Mouse (Mus musculus) kidney, postnatal 14 days (tissue): Measurements from ENCODE around the gene Usp12.
A peak's percentile ranks its signal among the peaks of the same experiment; 100 is the strongest.
"Not testable (repeated sequence)": the region's sequence is repeated elsewhere in the genome, so short reads cannot be mapped to it uniquely, and the experiment has no call there.

ENCODE experiments used
- DNase-seq: peaks from one replicate; pipeline ENCODE4 v3.0.0; 2022; ENCODE audit warnings: mixed read lengths

The Usp12 gene

DNA sequence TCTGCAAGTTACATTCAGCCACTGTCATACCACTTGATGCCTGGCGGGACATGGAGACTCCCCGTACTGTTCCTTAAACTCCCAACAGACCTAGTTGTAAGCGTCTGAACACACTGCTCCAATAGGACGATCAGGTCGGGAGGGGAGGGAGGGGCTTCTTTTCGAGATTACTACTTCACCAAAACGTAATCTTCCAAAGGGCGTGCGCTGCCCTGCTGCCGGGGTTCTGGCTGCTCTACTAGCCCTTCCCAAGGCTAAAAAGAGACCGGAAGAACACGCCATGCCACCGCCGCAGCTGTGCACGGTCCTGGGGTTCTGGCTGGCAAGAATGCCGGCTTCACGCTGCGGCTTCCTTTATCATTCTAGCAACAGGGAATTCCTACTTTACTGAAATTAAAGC lies 58.5 kb downstream of the Usp12 start:
- DNase-seq: no peak

DNA sequence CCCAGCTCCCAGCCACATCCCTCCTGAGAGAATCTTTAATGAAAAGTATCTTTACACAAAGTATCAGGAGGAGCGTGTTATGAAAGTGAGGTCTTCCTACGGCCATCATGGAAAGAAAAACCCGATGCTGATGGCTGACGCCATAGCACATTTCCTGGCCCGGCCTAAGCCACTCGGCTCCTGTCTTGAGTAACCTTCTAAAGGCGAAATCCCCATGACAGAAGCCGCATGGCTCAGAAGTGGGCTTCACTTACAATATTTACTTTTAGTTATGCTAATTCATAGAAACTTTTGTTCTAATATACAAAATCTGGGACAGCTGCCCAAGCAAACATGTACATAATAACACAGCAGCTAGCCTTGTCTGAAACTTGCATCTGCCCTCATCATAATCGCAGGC lies 59.8 kb downstream of the Usp12 start:
- DNase-seq: not testable (repeated sequence)

- peak; percentile 26 for DNase-seq
These were observed 60.7 kb downstream of the Usp12 start for GRCm38 (mm10) chr5:146733888-146734640.

DNA sequence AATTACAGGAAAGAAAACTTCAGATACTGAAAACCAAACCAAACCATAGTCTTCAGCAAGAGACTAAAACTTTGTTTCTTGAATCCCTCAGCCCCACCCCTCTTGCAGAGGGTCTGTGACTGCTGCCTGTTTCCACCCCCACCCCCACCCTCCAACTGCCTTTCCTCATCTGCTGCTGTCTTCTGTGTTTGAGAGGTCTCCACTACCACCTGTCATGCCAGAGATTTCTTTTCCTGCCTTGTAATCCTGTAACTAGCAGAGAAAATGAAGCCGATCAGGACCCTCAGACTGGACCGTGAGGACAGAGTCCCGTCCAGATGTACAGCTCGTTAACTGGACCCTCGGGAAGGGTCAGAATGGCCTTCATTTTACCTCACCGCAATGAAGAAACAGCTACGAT lies 61.4 kb downstream of the Usp12 start:
- DNase-seq: no peak

DNA sequence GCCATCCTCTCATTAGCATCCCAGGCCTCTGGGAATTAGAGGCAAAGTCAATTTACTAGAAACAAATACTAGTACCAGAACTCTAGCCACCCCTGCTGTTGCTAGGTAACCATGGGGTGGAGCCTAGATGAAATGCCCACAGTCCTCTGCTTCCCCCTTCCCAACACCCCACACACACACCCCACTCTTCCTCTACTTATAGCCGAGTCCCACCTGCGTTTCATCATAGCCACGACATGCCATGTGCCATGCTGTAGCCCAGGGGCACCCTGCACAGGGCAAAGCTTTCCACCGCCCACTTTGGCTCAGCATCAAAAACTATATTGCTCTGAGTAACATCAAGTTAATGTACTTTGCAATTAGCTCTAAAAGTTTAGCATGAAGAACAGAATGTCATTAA lies 67.8 kb downstream of the Usp12 start:
- no peak for DNase-seq

- DNase-seq: no peak
These were observed 69.8 kb downstream of the Usp12 start for GRCm38 (mm10) chr5:146724956-146725355.

DNA sequence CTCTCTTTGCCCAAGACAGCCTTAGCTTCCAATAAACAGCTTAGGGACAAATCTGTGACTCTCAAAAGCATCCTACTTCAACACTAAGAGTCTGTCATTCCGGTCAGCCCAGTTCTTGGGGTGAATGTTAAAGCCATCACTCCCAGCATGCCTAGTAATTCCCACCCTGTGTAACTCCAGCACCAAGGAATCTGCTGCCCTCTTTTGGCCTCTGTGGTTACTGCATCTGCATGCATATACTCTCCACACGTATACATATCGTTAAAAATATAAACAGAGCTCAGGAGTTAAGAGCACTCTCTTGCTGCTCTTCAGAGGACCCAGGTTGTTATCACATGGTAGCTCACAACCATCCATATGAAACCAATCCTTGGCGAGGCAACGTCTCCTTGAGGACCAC lies 71.4 kb downstream of the Usp12 start:
- DNase-seq: no peak

DNA sequence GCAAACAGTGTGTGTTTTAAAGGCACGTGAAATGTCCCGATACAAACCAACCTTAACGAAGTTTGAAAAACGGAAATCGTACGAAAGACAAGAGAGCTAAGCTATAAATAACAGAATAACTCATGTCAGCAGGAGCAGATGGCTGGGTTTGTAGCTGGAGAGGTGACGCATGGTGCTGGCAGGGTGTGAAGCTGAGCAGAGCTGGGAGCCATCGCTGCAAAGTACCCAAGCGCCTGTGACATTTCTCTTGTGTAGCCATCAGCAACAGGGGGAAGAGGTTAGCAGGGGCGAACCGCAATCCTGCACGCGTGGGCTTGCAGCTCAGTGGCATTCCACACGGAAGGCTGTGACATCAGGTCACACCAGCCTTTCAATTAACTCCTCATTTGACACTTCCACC lies 72.6 kb downstream of the Usp12 start:
- DNase-seq: no peak

DNA sequence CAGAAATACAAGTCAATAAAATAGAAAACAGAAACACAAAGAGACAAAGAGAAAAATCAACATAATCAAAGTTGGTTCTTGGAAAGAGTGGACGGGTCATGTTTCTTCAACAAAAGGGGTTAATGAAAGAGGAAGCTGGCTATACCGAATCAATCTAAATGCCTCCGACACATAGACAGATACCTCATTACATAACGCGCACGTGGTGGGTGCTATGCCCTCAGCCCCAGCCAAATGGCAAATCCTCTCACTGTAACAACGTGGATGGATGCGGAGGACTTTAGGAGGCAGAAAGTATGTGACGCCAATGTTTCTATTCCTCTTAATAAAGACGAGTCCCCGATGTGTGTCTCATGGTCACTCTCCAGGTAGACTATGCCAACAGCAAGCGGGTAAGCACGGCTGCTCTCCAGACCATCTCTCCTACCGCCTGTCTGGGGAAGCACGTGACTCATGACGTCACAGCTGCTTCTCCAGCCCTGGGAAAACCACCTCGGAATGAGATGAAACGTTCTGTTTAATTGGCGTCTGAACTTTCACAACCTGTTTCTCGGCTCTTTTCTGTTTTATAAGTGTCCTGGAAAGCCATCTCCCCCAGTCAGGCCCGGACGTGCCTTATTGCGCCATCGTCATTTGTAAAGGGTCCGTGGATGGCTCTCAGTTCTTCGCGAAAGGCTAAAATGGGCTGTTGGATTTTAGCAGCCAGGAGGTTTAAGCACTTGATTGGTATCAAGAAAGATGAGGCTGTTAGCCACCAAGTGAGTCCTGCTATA lies 75.0 kb downstream of the Usp12 start:
- DNase-seq: no peak

GRCm38 (mm10) chr5:146713836-146714235 lies 81.0 kb downstream of the Usp12 start:
- DNase-seq: no peak

GRCm38 (mm10) chr5:146713088-146713487 lies 81.7 kb downstream of the Usp12 start:
- DNase-seq: no peak

- DNase-seq: no peak
These were observed 82.4 kb downstream of the Usp12 start for GRCm38 (mm10) chr5:146712282-146712918.

DNA sequence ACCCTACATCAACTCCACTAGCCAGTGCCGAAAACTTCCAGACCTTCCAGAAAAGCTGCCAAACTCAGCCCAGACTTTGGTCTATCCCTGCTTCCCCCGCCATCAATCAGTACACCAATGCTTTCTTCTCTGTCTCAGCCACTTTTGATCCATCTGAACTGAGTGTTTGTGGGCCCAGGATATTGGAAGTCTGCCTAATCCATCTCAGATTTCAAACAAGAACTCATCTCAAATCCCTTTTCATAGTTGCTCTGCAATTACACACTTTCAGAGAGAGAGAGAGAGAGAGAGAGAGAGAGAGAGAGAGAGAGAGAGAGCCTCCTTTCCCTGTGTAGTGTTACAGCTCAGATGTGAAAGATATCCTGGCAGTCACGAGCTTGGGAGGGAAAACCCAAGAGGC lies 85.4 kb downstream of the Usp12 start:
- no peak for DNase-seq

DNA sequence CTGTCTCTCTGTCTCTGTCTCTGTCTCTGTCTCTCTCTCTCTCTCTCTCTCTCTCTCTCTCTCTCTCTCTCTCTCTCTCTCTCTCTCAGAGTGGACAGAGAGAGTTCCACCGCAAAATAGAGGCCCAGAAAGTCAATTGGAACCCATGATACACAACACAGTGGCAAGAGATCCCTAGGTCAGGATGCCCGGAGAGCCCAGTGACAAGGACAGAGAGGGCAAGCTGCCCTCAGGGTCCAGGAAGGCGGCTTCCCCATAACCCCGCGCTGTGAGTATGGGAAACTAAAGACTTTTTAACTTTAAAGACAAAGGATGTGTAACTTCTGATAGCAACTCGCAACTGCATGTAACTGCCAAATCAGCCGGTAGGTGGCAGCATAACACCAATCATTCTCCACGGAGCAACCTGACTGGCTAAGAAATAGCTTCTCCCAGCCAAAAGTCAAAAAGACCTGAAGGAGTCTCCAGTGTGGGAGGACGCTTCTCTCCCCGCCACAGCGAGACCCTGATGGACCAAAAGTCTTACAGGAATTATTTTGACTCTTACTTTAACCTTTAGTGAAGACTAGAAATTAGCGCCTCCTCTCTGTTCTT lies 88.9 kb downstream of the Usp12 start:
- DNase-seq: peak; percentile 89

DNA sequence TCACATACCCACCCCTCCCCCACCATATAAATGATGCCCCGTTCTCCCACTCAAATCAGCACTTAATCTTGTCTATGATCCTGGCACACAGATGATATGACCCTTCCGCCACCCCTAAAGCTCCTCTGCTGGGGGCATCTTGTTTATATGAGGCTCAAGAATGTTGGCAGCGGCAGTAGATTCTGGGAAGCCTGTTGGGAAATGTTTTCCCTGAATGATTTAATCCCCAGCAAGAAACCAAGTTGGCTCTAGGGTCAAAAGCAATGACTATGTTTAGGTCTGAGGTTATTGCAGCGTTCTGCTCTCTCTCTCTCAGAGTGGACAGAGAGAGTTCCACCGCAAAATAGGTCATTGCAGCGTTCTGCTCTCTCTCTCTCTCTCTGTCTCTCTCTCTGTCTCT lies 89.4 kb downstream of the Usp12 start:
- DNase-seq: no peak

GRCm38 (mm10) chr5:146704241-146704640 lies 90.6 kb downstream of the Usp12 start:
- no peak for DNase-seq

DNA sequence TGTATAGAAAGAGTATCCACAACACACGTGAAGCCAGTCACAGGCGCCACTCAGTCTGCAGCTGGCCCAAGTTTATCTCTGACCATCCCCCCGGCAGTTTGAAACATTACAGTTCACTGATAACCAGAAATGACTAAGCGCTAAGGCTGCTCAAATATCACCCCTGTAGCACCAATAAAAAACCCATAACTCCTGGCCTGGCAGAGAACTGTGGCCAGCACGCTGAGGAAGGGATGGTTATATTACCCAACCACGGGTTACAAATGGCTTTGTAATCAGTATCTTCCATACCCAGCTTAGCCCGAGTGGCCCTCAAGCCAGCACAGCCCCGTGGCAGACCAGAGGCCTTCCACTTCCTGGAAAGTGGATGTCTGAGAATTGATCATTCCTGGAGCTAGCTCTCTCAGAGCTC lies 91.1 kb downstream of the Usp12 start:
- DNase-seq: no peak

- DNase-seq: no peak
These were observed 94.7 kb downstream of the Usp12 start for GRCm38 (mm10) chr5:146700099-146700498.

DNA sequence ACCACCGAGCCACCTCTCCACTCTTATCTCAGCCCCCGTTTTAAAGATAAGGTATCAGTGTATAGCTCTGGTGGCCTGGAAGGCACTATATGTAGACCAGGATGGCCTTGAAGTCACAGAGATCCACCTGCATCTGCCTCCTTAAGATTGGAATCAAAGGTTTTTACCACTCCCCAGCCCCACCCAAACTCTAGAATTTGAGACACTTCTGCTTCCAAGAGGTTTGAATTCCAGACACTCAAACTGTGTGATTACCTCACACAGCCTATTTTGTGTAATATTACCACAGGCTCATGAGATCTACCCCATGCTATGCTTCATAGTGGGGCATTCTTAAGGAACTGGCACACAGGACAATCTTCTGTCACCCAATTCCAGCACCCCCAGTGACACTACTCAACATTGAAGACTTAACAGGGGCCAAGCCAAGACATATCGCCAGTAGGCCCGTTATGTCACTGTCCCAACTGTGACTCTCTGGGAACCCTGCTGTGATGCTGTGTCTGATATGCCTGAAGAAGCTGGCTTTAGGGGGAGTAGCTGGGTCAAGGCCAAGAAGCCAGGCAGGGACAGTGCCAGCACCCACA lies 95.3 kb downstream of the Usp12 start:
- no peak for DNase-seq

GRCm38 (mm10) chr5:146695543-146695942 lies 99.3 kb downstream of the Usp12 start:
- no peak for DNase-seq

DNA sequence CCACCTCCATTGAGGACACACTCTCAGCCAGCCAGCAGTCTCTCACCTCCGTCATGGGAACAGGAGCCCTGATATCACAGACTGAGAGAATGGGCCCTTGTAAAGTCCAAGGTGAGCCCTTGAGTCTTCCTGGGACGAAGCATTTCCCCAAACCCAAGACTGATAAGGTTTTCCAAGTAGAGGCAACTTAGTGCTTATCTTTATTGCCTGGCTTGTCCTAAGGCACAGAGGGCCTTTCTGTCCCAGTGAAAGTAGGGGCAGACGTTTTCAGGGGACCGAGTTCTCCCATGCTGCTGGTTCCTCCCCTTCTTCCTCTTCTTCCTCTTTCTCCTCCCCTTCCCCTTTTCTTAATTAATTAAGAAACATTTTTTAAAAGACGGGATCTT lies 101.8 kb downstream of the Usp12 start:
- no peak for DNase-seq

- peak; percentile 83 for DNase-seq
These were observed 102.3 kb downstream of the Usp12 start for GRCm38 (mm10) chr5:146692361-146692975.

- peak; percentile 24 for DNase-seq
These were observed 103.1 kb downstream of the Usp12 start for GRCm38 (mm10) chr5:146691745-146692144.
